Mouse (Mus musculus) limb, embryonic 10.5 days (tissue): ENCODE results near the gene Grb10. TPM values are rescaled to one million over a fixed set of nuclear protein-coding genes. Genes with fewer than 3 reads are reported as not detected.

ENCODE experiments used
- DNase-seq: peaks from one replicate; pipeline ENCODE4 v3.0.0-alpha.2; 2017; ENCODE audit warnings: low spot score
- H3K27ac ChIP-seq: fragments of 300-500 bp; sonication (generic); 2 replicates; pipeline ENCODE4 v1.5.1; 2016; ENCODE audit warnings: mild to moderate bottlenecking
- H3K27me3 ChIP-seq: fragments of 300-500 bp; sonication (generic); 2 replicates; pipeline ENCODE4 v1.6.1; 2016; ENCODE audit warnings: low read depth, mild to moderate bottlenecking; ENCODE audit not compliant: poor library complexity, severe bottlenecking
- H3K36me3 ChIP-seq: fragments of 300-500 bp; sonication (generic); 2 replicates; pipeline ENCODE4 v1.6.1; 2016; ENCODE audit warnings: mild to moderate bottlenecking, moderate library complexity
- H3K4me1 ChIP-seq: fragments of 300-500 bp; sonication (generic); 2 replicates; pipeline ENCODE4 v1.6.1; 2016
- H3K4me3 ChIP-seq: fragments of 300-500 bp; sonication (generic); 2 replicates; pipeline ENCODE4 v1.5.1; 2016; ENCODE audit warnings: mild to moderate bottlenecking, moderate library complexity
- H3K9me3 ChIP-seq: fragments of 300-500 bp; sonication (generic); replicated peaks from 2 replicates; pipeline ENCODE4 v1.6.1; 2016; ENCODE audit warnings: mild to moderate bottlenecking
- WGBS: fragments of 180-500 bp; shearing (Covaris S2); methylation state at CpG from one replicate; pipeline ENCODE4 v1.1.7; 2016; 5-methylcytosine and 5-hydroxymethylcytosine counted together
- polyA plus RNA-seq: library from polyadenylated mRNA; unstranded; fragments of >200 nt; fragmentation: Nextera tagmentation; extraction: Ambion mirVana; gene quantifications from 2 replicates; pipeline ENCODE4 v1.2.1, GENCODE M21; 2016

The Grb10 gene
- polyA plus RNA-seq, 1 experiment from 2014 or later, result 593 TPM

GRCm38 (mm10) chr11:11948321-11948987, 90.0 kb downstream of the Grb10 start:
- peak; percentile 62 for DNase-seq
- peak overlapping the region; percentile 68 for H3K27ac ChIP-seq
- no peaks in the 10 kb centered on the region for H3K9me3 ChIP-seq
- H3K4me1 ChIP-seq, result peaks cover 25% of the 10 kb centered on the region
- H3K36me3 ChIP-seq, result peaks cover 96% of the 10 kb centered on the region
- 45% methylated on average over 9 of the region's 9 CpGs for WGBS
- H3K4me3 ChIP-seq, result no peak overlapping the region
- H3K27me3 ChIP-seq, result no peaks in the 10 kb centered on the region

- WGBS, result 88% methylated on average over 5 of the region's 5 CpGs
- no peak for DNase-seq
- Histone ChIP-seq H3K27me3 (no peaks in the 10 kb centered on the region), H3K27ac (peak overlapping the region; percentile 68), H3K9me3 (no peaks in the 10 kb centered on the region), H3K4me1 (peaks cover 25% of the 10 kb centered on the region), H3K4me3 (no peak overlapping the region), H3K36me3 (peaks cover 98% of the 10 kb centered on the region)
These were observed 90.6 kb downstream of the Grb10 start for GRCm38 (mm10) chr11:11947857-11948256.

DNA sequence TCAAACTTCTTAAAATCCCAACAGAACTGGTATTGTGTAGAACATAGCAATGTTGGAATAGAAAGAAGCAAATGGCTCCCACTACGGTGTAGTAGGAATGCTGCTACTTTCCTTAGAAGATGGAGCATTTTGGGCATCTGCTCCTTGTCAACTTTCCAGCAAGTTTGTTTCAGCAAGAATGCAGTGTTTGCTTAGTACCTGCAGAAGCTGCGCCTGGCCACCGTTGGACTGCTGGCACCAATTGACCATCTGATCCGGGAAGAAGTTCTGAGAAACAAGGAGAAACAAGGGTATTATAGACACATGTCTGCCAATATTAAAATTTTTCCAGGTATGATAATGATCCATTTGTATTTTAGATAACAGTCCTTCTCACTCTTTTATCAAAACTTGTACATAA, 92.7 kb downstream of the Grb10 start:
- 93% methylated on average over 4 of the region's 4 CpGs for WGBS
- Histone ChIP-seq H3K36me3 (peaks cover 98% of the 10 kb centered on the region), H3K9me3 (no peaks in the 10 kb centered on the region), H3K27me3 (no peaks in the 10 kb centered on the region), H3K4me3 (no peak overlapping the region), H3K27ac (no peak overlapping the region), H3K4me1 (peaks cover 27% of the 10 kb centered on the region)
- DNase-seq, result no peak

- no peaks in the 10 kb centered on the region for H3K27me3 ChIP-seq
- H3K4me1 ChIP-seq, result peaks cover 27% of the 10 kb centered on the region
- no peaks in the 10 kb centered on the region for H3K9me3 ChIP-seq
- DNase-seq, result no peak
- no peak overlapping the region for H3K4me3 ChIP-seq
- 97% methylated on average over 4 of the region's 4 CpGs for WGBS
- peaks cover 98% of the 10 kb centered on the region for H3K36me3 ChIP-seq
- no peak overlapping the region for H3K27ac ChIP-seq
These were observed 93.7 kb downstream of the Grb10 start for GRCm38 (mm10) chr11:11944814-11945213.

DNA sequence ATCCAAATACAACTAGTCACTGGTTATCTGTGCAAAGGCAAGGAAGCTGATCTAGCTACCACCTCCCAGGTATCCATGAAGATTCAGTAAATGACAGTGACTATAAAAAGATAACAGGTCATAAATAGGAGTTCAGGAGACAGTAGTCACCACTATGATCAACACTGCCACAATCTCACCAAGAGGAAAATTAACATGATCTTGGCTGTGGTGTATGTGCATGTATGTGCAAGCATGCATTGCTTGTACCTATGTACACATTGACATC, 94.5 kb downstream of the Grb10 start:
- Histone ChIP-seq H3K4me3 (no peak overlapping the region), H3K27me3 (no peaks in the 10 kb centered on the region), H3K27ac (no peak overlapping the region), H3K9me3 (no peaks in the 10 kb centered on the region), H3K36me3 (peaks cover 98% of the 10 kb centered on the region), H3K4me1 (peaks cover 24% of the 10 kb centered on the region)
- DNase-seq, result no peak

DNA sequence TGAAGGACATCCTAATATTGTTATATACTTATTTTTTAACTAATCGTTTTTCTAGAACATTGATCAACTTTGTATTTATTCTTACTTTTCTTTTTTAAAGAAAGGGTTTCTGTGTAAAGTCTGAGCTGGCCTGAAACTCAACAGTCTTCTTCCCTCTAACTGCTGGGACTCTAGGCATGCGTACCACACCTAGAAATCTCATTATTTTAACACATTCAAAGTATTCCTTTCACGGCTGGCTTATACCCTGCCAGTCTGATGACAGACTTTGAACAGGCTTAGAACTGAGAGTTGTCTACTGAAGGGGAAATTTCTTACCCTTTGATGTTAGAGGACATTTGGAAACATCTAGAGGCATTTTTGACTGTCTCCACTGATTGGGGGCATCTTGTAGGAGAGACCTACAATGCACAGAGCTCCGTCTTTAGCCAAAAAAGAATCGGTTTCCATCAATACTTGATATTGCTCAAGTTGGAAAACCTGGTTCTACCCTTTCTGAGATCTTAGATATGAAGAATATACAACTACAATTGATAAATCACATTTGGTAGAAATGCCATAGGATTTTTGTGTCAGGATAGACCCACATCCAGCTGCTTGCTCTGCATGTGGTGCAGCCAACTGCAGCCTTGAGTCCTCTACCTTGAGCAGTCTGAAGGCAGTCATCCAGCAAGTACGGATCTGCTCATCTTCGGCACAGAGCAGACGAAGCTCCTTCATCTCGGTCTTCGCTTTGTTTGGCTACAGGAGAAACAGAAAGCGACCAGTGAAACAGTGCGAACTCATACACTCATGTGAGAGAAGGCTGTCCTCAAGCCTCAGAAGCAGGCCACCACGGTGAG, 95.0 kb downstream of the Grb10 start:
- no peaks in the 10 kb centered on the region for H3K27me3 ChIP-seq
- no peak overlapping the region for H3K4me3 ChIP-seq
- H3K27ac ChIP-seq, result no peak overlapping the region
- no peak for DNase-seq
- no peaks in the 10 kb centered on the region for H3K9me3 ChIP-seq
- peaks cover 18% of the 10 kb centered on the region for H3K4me1 ChIP-seq
- peaks cover 98% of the 10 kb centered on the region for H3K36me3 ChIP-seq
- 90% methylated on average over 13 of the region's 13 CpGs for WGBS

DNA sequence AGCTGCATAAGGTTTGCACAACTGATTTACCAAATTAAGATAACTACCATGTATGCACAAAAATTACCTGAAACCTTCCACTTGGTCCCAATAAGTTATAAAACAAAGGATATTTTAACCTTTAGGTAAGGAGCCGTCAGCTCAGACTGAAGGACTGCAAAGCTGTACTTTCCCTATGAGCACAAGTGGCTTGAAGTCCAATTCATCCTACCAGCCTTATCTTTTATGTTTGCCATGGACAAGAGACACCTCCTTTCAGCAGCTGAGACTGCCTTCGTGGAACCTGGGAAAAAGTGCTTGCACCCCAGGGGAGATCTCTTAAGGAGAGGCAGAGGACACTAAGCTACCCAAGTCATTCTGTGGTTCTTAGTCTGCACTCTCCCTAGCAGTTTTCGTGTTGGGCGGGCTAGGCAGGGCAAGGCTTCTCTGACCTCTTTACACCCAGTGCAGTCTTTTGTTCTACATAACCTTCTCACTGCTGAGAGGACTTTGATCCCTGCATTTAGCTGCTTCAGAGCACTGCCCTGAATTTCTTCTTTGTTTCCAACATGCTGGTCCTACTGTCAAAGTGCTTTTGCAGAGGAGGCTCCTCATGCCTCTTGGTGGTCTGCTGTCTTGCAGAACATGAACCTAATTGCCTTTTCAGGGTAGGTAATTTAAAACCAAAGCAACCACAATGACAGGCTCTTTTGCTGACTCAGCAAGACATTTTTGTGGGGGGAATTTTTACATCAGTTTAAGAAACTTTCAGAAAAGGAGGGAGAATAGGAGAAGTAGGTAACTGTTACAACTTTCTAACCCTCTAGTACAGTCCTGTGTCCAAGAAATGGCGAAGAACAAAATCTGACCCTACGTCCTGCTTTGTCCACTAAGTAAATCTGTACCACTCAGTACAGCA, 95.9 kb downstream of the Grb10 start:
- Histone ChIP-seq H3K4me3 (no peak overlapping the region), H3K27ac (peak overlapping the region; percentile 46), H3K27me3 (no peaks in the 10 kb centered on the region), H3K4me1 (peaks cover 10% of the 10 kb centered on the region), H3K9me3 (no peaks in the 10 kb centered on the region), H3K36me3 (peaks cover 98% of the 10 kb centered on the region)
- DNase-seq, result no peak
- WGBS, result 65% methylated on average over 6 of the region's 6 CpGs

- no peaks in the 10 kb centered on the region for H3K27me3 ChIP-seq
- no peak overlapping the region for H3K27ac ChIP-seq
- DNase-seq, result peak; percentile 19
- WGBS, result 83% methylated on average over 5 of the region's 5 CpGs
- peaks cover 11% of the 10 kb centered on the region for H3K4me1 ChIP-seq
- no peak overlapping the region for H3K4me3 ChIP-seq
- H3K9me3 ChIP-seq, result no peaks in the 10 kb centered on the region
- H3K36me3 ChIP-seq, result peaks cover 98% of the 10 kb centered on the region
These were observed 97.4 kb downstream of the Grb10 start for GRCm38 (mm10) chr11:11940833-11941681.

DNA sequence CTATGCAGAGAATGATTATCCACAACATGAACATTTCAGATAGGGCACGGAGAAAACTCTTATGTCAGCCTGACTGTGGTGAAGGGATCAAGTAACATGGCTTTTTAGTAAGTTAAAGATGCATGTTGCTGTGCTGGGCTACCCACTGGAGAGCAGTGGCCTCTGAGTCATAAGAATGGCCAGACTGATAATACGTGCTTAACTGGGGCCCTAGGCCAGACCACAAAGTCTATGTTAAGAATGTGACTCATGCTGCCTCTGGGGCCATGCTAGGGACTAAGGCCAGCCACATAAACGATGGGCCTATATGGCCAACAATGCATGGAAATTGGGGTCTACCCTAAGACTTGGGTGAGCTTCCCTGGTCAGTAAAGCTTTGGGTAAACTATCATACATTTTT, 98.9 kb downstream of the Grb10 start:
- H3K27ac ChIP-seq, result no peak overlapping the region
- no peaks in the 10 kb centered on the region for H3K27me3 ChIP-seq

GRCm38 (mm10) chr11:11938591-11938990, 99.9 kb downstream of the Grb10 start:
- Histone ChIP-seq H3K4me3 (no peak overlapping the region), H3K27me3 (no peaks in the 10 kb centered on the region), H3K36me3 (peaks cover 98% of the 10 kb centered on the region), H3K4me1 (peaks cover 11% of the 10 kb centered on the region), H3K27ac (no peak overlapping the region), H3K9me3 (no peaks in the 10 kb centered on the region)
- 98% methylated on average over 1 of the region's 1 CpGs for WGBS
- DNase-seq, result peak; percentile 25

More for the DNA sequence above, 98.9 kb downstream of the Grb10 start:
- WGBS, result 90% methylated on average over 3 of the region's 3 CpGs
- peak; percentile 23 for DNase-seq
- Histone ChIP-seq H3K36me3 (peaks cover 98% of the 10 kb centered on the region), H3K9me3 (no peaks in the 10 kb centered on the region), H3K4me1 (peaks cover 11% of the 10 kb centered on the region), H3K4me3 (no peak overlapping the region)

DNA sequence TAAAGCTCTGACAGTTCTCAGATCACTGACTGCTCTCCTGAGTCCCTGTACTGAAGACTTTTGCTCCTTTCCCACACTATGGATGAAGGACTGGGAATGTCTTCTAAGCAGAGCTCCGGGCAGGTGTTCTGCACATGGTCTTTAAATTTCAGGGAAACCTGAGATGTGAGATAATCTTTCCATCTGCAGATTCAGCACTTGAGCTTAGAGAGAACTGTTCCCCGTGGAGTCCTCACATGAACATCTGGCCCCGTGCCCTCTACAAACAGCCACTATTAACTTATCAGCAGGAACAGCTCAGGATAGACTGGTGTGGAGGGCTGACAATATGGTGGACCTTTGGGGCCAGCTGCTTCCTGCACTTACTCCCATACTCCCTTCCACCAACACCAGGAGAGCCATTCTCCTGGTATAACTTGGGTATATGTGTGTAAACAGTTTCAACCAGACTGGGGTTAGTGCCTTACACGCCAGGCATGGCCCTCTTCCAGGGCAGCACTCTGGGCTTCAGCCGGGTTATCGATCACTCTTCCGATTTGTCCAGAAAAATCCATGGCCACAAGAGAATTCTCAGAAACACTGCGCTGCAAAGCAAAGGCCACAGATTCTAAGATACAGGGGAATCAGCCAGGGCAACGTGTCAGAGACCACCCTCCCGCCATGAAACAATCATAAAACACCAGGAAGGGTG, 101.0 kb downstream of the Grb10 start:
- 84% methylated on average over 10 of the region's 10 CpGs for WGBS
- Histone ChIP-seq H3K4me3 (no peak overlapping the region), H3K36me3 (peaks cover 98% of the 10 kb centered on the region), H3K9me3 (no peaks in the 10 kb centered on the region), H3K4me1 (peaks cover 5% of the 10 kb centered on the region), H3K27me3 (no peaks in the 10 kb centered on the region), H3K27ac (peak overlapping the region; percentile 30; the same call in 1 of the 2 replicates)
- peak; percentile 26 for DNase-seq

GRCm38 (mm10) chr11:11934808-11935207, 103.7 kb downstream of the Grb10 start:
- H3K9me3 ChIP-seq, result no peaks in the 10 kb centered on the region
- 90% methylated on average over 8 of the region's 8 CpGs for WGBS
- no peak overlapping the region for H3K27ac ChIP-seq
- peak; percentile 25 for DNase-seq
- H3K4me3 ChIP-seq, result no peak overlapping the region
- H3K27me3 ChIP-seq, result no peaks in the 10 kb centered on the region
- H3K36me3 ChIP-seq, result peaks cover 97% of the 10 kb centered on the region
- peaks cover 11% of the 10 kb centered on the region for H3K4me1 ChIP-seq
